Mouse (Mus musculus) embryonic stem cell, embryonic (primary cell): ENCODE data around the gene Prkcb.

Experiments used
- CTCF ChIA-PET, 4 experiments: fragments of 300-600 bp in 2 of 4; fragments of 350-600 bp in 2 of 4; sonication (Branson Sonifier 250); formaldehyde crosslinking; loops; one replicate each; lab custom pipeline; 2022; ENCODE audit warnings: inconsistent platforms in 2 of 4; lab: Charles Lee
- POLR2A ChIA-PET, 4 experiments: fragments of 300-600 bp in 2 of 4; fragments of 350-600 bp in 2 of 4; sonication (Branson Sonifier 250); formaldehyde crosslinking; loops; one replicate each; lab custom pipeline; 2022; ENCODE audit warnings: antibody characterized with exemption in 4 of 4, inconsistent platforms in 1 of 4; lab: Charles Lee

The Prkcb gene

GRCm38 (mm10) chr7:122341813-122342212 lies 53.3 kb downstream of the Prkcb start:
- CTCF ChIA-PET, result no interaction called here
- POLR2A ChIA-PET, result no interaction called here

GRCm38 (mm10) chr7:122344656-122345055 lies 56.1 kb downstream of the Prkcb start:
- POLR2A ChIA-PET, result interaction anchor here in 1 of 4 experiments (0.5 kb wide), 1 partner anchor 137 kb away, joined by 3 read pairs; no protein-coding TSS in a partner anchor
- CTCF ChIA-PET, result interaction anchor here in 1 of 4 experiments (0.6 kb wide), 1 partner anchor 288 kb away, joined by 3 read pairs; no protein-coding TSS in a partner anchor

- ChIA-PET POLR2A (interaction anchor here in 2 of 4 experiments (0.6 to 1.2 kb wide), 2 partner anchors 516 to 654 kb away, joined by 3 to 6 read pairs; no protein-coding TSS in a partner anchor), CTCF (interaction anchor here in 3 of 4 experiments (0.6 to 1.0 kb wide), 3 partner anchors 16 to 95 kb away, joined by 3 to 4 read pairs (median 3); no protein-coding TSS in a partner anchor)
Observed at GRCm38 (mm10) chr7:122346251-122347242, 58.0 kb downstream of the Prkcb start.

- CTCF ChIA-PET, result interaction anchor here in 1 of 4 experiments (1.0 kb wide), 1 partner anchor 95 kb away, joined by 3 read pairs; no protein-coding TSS in a partner anchor
- POLR2A ChIA-PET, result interaction anchor here in 1 of 4 experiments (1.2 kb wide), 1 partner anchor 515 kb away, joined by 3 read pairs; no protein-coding TSS in a partner anchor
Observed at GRCm38 (mm10) chr7:122347433-122347832, 58.9 kb downstream of the Prkcb start.

- ChIA-PET POLR2A (no interaction called here), CTCF (no interaction called here)
Observed at GRCm38 (mm10) chr7:122349961-122350360, 61.4 kb downstream of the Prkcb start.

- POLR2A ChIA-PET, result no interaction called here
- CTCF ChIA-PET, result interaction anchor here in 2 of 4 experiments (0.6 kb wide), 2 partner anchors 40 to 596 kb away, joined by 3 to 4 read pairs; no protein-coding TSS in a partner anchor
Observed at GRCm38 (mm10) chr7:122350741-122351140, 62.2 kb downstream of the Prkcb start.

DNA sequence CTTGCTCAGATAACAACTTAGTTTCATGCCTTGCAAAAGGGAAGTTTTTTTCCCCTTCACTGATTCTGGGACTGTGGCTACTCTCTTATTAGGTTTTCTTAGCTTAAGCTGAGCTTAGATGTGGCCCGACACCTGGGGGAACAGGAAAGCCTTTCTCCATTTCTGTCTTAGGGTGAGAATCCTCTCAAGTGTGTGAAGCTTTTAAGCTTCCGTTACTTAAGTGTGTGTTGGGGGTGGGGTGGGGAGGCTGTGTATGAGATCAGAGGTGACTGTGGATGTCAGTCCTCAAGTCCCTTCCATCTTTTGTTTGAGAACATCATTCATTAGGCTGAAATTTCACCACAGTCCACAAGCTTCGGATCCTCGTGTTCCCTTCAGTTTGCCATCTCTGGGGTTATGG lies 63.3 kb downstream of the Prkcb start:
- ChIA-PET CTCF (no interaction called here), POLR2A (interaction anchor here in 2 of 4 experiments (0.5 to 0.7 kb wide), 2 partner anchors 14 to 122 kb away, joined by 3 to 4 read pairs; no protein-coding TSS in a partner anchor)

GRCm38 (mm10) chr7:122352566-122353277 lies 64.2 kb downstream of the Prkcb start:
- ChIA-PET CTCF (no interaction called here), POLR2A (no interaction called here)

- CTCF ChIA-PET, result no interaction called here
- POLR2A ChIA-PET, result no interaction called here
Observed at GRCm38 (mm10) chr7:122353329-122353728, 64.8 kb downstream of the Prkcb start.

GRCm38 (mm10) chr7:122356941-122357340 lies 68.4 kb downstream of the Prkcb start:
- ChIA-PET POLR2A (no interaction called here), CTCF (interaction anchor here in 1 of 4 experiments (0.7 kb wide), 1 partner anchor 99 kb away, joined by 4 read pairs; no protein-coding TSS in a partner anchor)

- ChIA-PET CTCF (no interaction called here), POLR2A (no interaction called here)
Observed at GRCm38 (mm10) chr7:122357847-122358246, 69.3 kb downstream of the Prkcb start.

GRCm38 (mm10) chr7:122366635-122367034 lies 78.1 kb downstream of the Prkcb start:
- POLR2A ChIA-PET, result interaction anchor here in 1 of 4 experiments (1.0 kb wide), 1 partner anchor 55 kb away, joined by 3 read pairs; no protein-coding TSS in a partner anchor

DNA sequence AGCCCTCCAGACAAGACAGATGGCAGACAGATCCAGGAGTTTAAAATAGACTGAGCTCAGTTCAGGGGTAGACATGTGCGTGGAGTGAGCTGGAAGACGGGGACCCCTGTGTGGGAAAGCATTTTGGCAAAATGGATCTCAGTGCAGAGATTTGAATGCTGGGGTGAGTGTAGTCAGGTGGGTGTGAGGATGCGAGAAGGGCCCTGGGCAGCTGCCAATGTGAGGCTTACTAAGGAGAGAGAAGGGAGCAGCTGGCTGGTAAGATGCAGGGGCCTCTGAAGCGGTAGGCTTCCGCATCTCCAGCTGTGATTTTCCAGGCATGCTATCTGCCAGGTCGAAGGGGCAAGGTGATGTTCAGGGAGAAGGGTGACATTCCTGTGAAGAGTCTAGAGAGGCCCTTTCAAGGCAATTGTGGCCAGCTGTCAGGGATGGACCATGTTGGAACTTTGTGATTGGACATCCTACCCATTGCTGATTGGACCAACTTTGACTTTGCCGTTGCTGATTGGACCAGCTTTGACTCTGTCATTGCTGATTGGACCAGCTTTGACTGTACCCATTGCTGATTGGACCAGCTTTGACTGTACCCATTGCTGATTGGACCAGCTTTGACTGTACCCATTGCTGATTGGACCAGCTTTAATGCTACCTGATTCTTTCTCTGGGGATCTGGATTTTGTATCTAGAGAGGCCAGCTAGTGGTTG lies 78.9 kb downstream of the Prkcb start:
- CTCF ChIA-PET, result no interaction called here
- POLR2A ChIA-PET, result no interaction called here

More at GRCm38 (mm10) chr7:122366635-122367034, 78.1 kb downstream of the Prkcb start:
- CTCF ChIA-PET, result no interaction called here

DNA sequence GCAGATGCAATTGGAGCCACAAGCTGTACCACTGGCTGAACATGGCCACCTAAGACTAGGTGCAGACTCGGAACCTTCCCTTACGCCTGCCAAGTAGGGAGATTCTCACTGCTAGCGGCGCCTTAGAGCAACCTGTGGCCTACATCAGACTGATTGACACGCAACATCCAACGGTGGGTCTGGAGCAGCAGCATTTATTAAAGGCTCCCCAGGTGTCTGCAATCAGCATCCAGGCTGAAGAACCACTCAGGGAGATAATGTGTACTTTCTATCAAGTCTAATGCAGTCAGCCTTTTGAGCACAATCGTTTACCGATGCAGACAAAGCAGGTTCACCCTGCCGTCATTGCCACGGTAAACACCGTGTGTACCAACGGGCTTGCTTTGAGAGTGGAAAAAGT lies 81.9 kb downstream of the Prkcb start:
- CTCF ChIA-PET, result no interaction called here
- POLR2A ChIA-PET, result no interaction called here

- ChIA-PET CTCF (no interaction called here), POLR2A (no interaction called here)
Observed at GRCm38 (mm10) chr7:122371947-122372346, 83.4 kb downstream of the Prkcb start.

GRCm38 (mm10) chr7:122372349-122372748 lies 83.8 kb downstream of the Prkcb start:
- ChIA-PET POLR2A (no interaction called here), CTCF (no interaction called here)

- POLR2A ChIA-PET, result no interaction called here
- CTCF ChIA-PET, result no interaction called here
Observed at GRCm38 (mm10) chr7:122376845-122377244, 88.3 kb downstream of the Prkcb start.

- ChIA-PET POLR2A (no interaction called here), CTCF (no interaction called here)
Observed at GRCm38 (mm10) chr7:122377967-122378366, 89.4 kb downstream of the Prkcb start.

GRCm38 (mm10) chr7:122378473-122378872 lies 89.9 kb downstream of the Prkcb start:
- ChIA-PET CTCF (no interaction called here), POLR2A (no interaction called here)
